Mouse (Mus musculus): ENCODE measurements around the gene Ghrl. TPM values are rescaled to one million over a fixed set of nuclear protein-coding genes. Genes with fewer than 3 reads are reported as not detected.
A peak's percentile ranks its signal among the peaks of the same experiment; 100 is the strongest.

Ghrl gene
- polyA plus RNA-seq, 1 experiment from 2014 or later, result not detected

DNA sequence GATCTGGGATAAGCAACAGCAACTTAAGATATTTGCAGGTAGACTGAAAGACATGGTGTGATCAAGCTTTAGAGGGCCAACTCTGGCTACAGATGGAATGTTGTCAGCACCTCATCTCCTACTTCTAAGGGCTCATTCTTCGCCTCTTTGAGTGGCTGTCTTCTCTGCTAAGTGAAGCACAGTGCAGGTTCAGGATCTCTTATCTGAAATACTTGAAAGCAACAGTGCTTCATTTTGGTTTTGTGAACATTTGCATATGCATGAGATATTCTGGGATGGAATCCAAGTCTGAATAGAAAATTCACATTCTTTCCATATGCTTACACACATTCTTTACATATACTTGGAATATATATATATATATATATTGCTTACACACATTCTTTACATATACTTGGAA, 22.6 kb upstream of the Ghrl start:
- Histone ChIP-seq H3K36me3 (replicated peaks; ENCODE audit: control insufficient read depth, insufficient read depth, low read depth, low read length) (no peaks in the 10 kb centered on the region), H3K27me3 (ENCODE audit: control insufficient read depth, insufficient read depth, low read length) (no peaks in the 10 kb centered on the region), H3K9me3 (replicated peaks; ENCODE audit: control insufficient read depth, low read length) (no peaks in the 10 kb centered on the region), H3K4me3 (ENCODE audit: low read depth, low read length) (no peak overlapping the region), H3K4me1 (ENCODE audit: control insufficient read depth, insufficient read depth, low read length) (no peaks in the 10 kb centered on the region), H3K9ac (replicated peaks; ENCODE audit: low read length) (no peak overlapping the region), H3K4me2 (ENCODE audit: low read depth, low read length) (no peak overlapping the region), H3K27ac (replicated peaks; ENCODE audit: low read depth, low read length) (no peak overlapping the region)
- DNase-seq (ENCODE audit: low spot score), result no peak
- 81% methylated on average over 1 of the region's 1 CpGs for WGBS
- ATAC-seq (replicated peaks; ENCODE audit: insufficient number of reproducible peaks, low FRiP score, low TSS enrichment, low read depth), result no peak

DNA sequence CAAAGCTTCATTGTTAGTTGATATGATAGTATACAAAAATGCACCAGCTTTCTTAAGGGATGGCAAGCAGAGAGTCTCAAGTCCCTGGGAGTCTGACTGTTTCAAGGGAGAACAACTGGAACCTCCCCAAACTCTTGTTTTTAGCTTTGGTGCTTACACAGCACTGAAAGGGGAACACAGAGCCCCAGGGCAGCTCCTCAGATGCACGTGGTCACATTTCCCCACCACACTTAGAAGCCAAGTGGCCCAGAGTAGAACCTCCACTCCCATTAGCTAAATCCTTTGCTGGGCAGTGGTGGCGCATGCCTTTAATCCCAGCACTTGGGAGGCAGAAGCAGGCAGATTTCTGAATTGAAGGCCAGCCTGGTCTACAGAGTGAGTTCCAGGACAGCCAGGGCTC, 21.7 kb upstream of the Ghrl start:
- no peak for ATAC-seq (replicated peaks; ENCODE audit: insufficient number of reproducible peaks, low FRiP score, low TSS enrichment, low read depth)
- no peaks in the 10 kb centered on the region for H3K4me1 ChIP-seq (ENCODE audit: control insufficient read depth, insufficient read depth, low read length)
- no peak overlapping the region for H3K9ac ChIP-seq (replicated peaks; ENCODE audit: low read length)
- no peaks in the 10 kb centered on the region for H3K36me3 ChIP-seq (replicated peaks; ENCODE audit: control insufficient read depth, insufficient read depth, low read depth, low read length)
- DNase-seq (ENCODE audit: low spot score), result no peak
- H3K4me3 ChIP-seq (ENCODE audit: low read depth, low read length), result no peak overlapping the region
- H3K4me2 ChIP-seq (ENCODE audit: low read depth, low read length), result no peak overlapping the region
- no peaks in the 10 kb centered on the region for H3K27me3 ChIP-seq (ENCODE audit: control insufficient read depth, insufficient read depth, low read length)
- no peaks in the 10 kb centered on the region for H3K9me3 ChIP-seq (replicated peaks; ENCODE audit: control insufficient read depth, low read length)
- 67% methylated on average over 2 of the region's 2 CpGs for WGBS
- H3K27ac ChIP-seq (replicated peaks; ENCODE audit: low read depth, low read length), result no peak overlapping the region

DNA sequence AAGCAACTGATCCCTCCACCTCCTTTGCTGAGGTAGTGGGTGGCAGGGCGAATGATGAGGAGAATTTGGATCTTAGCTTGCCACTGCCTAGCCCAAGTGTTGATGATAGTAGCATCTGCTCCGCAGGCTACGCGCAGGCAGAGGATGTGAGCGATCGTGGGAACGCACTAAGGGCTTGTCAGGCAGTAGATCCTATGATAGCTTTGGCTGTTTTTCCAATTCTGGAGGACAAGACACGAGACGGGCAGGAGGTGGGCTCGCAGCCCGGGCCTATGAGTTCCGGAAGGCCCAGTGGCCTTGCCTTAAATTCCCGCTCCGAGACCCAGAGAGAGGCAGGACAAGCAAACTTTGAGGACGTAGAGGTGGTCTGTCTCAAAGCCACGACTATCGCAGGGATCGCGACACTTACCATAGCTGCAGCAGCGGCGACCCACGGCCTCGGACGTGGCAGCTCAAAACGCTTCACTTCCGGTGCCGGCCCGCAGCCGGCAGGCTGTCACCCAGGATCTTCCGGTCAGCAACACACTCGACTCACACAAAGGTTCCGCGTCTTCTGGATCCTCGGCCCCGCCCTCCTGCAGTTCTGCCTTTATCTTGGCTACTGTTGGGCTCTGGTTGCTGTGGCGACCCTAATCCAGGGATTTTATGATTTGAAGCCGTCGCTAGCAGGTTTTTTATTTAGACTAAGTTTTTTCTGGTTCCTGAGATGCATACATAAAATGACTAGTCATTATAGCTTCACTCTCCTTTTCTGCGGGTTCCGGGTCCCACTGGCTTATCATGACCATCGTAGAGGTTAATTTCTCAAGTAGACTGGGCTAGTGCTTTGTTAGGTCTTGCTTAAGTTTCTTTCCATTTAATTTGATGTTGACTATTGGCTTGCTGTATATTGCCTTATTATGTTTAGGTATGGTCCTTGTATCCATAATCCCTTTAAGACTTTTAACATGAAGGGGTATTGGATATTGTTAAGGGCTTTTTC, 20.8 kb upstream of the Ghrl start, which contains the start of gene Sec13:
TSS of gene Sec13 (minus strand) at position 508 of the 982 bp plus-strand sequence.
- H3K4me1 ChIP-seq (ENCODE audit: control insufficient read depth, insufficient read depth, low read length), result no peaks in the 10 kb centered on the region
- H3K4me2 ChIP-seq (ENCODE audit: low read depth, low read length), result peak within 1 kb of the TSS; percentile 84
- peak within 1 kb of the TSS; percentile 81 for H3K4me3 ChIP-seq (ENCODE audit: low read depth, low read length)
- DNase-seq (ENCODE audit: low spot score) (peak; percentile 94), ATAC-seq (replicated peaks; ENCODE audit: insufficient number of reproducible peaks, low FRiP score, low TSS enrichment, low read depth) (peak; percentile 71)
- WGBS, result 7% methylated on average over 41 of the region's 41 CpGs
- no peaks in the 10 kb centered on the region for H3K36me3 ChIP-seq (replicated peaks; ENCODE audit: control insufficient read depth, insufficient read depth, low read depth, low read length)
- H3K27ac ChIP-seq (replicated peaks; ENCODE audit: low read depth, low read length), result no peak within 1 kb of the TSS
- peak within 1 kb of the TSS; percentile 88 for H3K9ac ChIP-seq (replicated peaks; ENCODE audit: low read length)
- H3K9me3 ChIP-seq (replicated peaks; ENCODE audit: control insufficient read depth, low read length), result no peaks in the 10 kb centered on the region
- H3K27me3 ChIP-seq (ENCODE audit: control insufficient read depth, insufficient read depth, low read length), result no peaks in the 10 kb centered on the region

DNA sequence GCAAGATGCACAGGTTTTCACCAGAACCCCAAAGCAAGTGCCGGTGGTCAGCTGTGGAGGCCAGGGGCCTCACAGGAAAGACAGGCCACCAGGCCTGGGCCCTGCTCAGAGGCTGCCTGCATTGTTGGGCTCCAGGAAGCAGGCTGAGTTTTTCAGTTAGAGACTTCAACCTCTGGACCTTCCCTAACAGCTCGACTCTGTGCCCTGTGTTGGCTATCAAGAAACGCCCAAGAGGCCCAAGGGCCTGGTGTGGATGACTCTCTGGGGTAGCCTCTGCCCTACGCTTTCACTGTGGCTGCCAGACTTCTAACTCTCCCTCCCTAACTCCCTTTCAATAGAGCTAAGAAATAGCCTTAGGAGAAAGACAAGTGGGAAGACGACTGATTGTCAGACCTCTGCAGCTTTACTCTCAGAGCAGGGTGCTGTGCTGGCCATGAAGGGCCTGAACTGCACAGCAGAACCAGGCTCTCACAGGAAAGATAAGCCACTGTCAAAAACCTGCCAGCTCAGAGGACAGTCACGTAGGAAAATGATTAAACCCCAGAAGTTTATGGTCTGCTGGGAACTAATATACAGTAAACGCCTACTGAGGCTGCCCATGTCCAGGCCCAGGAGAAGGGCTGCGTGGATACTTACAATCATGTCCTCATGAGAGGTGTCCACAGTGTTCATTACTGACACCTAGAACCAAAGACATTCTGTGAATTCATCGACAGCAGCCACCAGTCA, 17.8 kb upstream of the Ghrl start:
- Histone ChIP-seq H3K4me2 (ENCODE audit: low read depth, low read length) (no peak overlapping the region), H3K4me3 (ENCODE audit: low read depth, low read length) (no peak overlapping the region), H3K36me3 (replicated peaks; ENCODE audit: control insufficient read depth, insufficient read depth, low read depth, low read length) (peaks cover 3% of the 10 kb centered on the region), H3K9ac (replicated peaks; ENCODE audit: low read length) (no peak overlapping the region), H3K4me1 (ENCODE audit: control insufficient read depth, insufficient read depth, low read length) (no peaks in the 10 kb centered on the region), H3K9me3 (replicated peaks; ENCODE audit: control insufficient read depth, low read length) (no peaks in the 10 kb centered on the region), H3K27me3 (ENCODE audit: control insufficient read depth, insufficient read depth, low read length) (no peaks in the 10 kb centered on the region), H3K27ac (replicated peaks; ENCODE audit: low read depth, low read length) (no peak overlapping the region)
- WGBS, result 93% methylated on average over 9 of the region's 9 CpGs
- DNase-seq (ENCODE audit: low spot score) (no peak), ATAC-seq (replicated peaks; ENCODE audit: insufficient number of reproducible peaks, low FRiP score, low TSS enrichment, low read depth) (no peak)

DNA sequence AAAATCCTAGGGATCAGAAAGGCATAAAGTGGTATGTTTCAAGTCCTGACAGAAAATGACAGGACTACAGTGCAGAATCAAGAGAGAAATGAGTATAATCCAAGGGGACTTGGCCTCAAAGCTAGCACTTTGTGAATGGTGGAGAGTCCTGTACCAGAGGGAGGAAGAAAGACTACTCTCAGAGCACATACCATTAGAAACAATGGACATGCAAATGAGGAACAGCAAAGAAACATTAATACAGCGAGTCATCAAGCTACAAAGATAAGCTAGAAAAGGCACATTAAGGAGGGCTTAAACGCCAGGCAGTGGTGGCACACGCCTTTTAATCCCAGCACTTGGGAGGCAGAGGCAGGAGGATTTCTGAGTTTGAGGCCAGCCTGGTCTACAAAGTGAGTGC, 11.6 kb upstream of the Ghrl start:
- no peak overlapping the region for H3K9ac ChIP-seq (replicated peaks; ENCODE audit: low read length)
- no peak overlapping the region for H3K27ac ChIP-seq (replicated peaks; ENCODE audit: low read depth, low read length)
- H3K27me3 ChIP-seq (ENCODE audit: control insufficient read depth, insufficient read depth, low read length), result no peaks in the 10 kb centered on the region
- no peak for ATAC-seq (replicated peaks; ENCODE audit: insufficient number of reproducible peaks, low FRiP score, low TSS enrichment, low read depth)
- no peaks in the 10 kb centered on the region for H3K9me3 ChIP-seq (replicated peaks; ENCODE audit: control insufficient read depth, low read length)
- 98% methylated on average over 3 of the region's 3 CpGs for WGBS
- peaks cover 3% of the 10 kb centered on the region for H3K36me3 ChIP-seq (replicated peaks; ENCODE audit: control insufficient read depth, insufficient read depth, low read depth, low read length)
- DNase-seq (ENCODE audit: low spot score), result no peak
- no peak overlapping the region for H3K4me2 ChIP-seq (ENCODE audit: low read depth, low read length)
- no peak overlapping the region for H3K4me3 ChIP-seq (ENCODE audit: low read depth, low read length)
- no peaks in the 10 kb centered on the region for H3K4me1 ChIP-seq (ENCODE audit: control insufficient read depth, insufficient read depth, low read length)

DNA sequence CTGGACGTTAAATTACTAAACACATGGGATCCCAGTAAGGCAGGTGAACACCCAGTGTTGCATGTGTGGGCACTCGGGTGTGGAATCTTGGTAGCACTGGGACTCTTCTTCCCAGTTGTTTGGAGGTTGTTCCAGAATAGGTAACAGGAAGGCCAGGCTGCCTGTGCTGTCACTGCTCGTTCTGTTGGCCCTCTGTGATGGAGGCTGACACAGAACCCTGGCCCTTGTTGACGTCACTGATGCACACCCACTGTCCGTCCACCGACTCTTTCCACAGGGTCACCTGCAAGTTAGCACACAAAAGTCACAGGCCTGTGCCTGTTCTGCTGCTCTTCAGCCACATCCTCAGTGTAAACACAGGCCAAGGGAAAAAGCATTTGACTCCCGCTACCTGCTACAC, 8.5 kb upstream of the Ghrl start:
- Histone ChIP-seq H3K4me3 (ENCODE audit: low read depth, low read length) (no peak overlapping the region), H3K27ac (replicated peaks; ENCODE audit: low read depth, low read length) (no peak overlapping the region), H3K36me3 (replicated peaks; ENCODE audit: control insufficient read depth, insufficient read depth, low read depth, low read length) (no peaks in the 10 kb centered on the region; the same call in 1 of the 2 replicates), H3K9me3 (replicated peaks; ENCODE audit: control insufficient read depth, low read length) (no peaks in the 10 kb centered on the region), H3K9ac (replicated peaks; ENCODE audit: low read length) (no peak overlapping the region), H3K4me1 (ENCODE audit: control insufficient read depth, insufficient read depth, low read length) (no peaks in the 10 kb centered on the region), H3K4me2 (ENCODE audit: low read depth, low read length) (no peak overlapping the region), H3K27me3 (ENCODE audit: control insufficient read depth, insufficient read depth, low read length) (no peaks in the 10 kb centered on the region)
- ATAC-seq (replicated peaks; ENCODE audit: insufficient number of reproducible peaks, low FRiP score, low TSS enrichment, low read depth) (no peak), DNase-seq (ENCODE audit: low spot score) (no peak)
- 88% methylated on average over 7 of the region's 7 CpGs for WGBS

DNA sequence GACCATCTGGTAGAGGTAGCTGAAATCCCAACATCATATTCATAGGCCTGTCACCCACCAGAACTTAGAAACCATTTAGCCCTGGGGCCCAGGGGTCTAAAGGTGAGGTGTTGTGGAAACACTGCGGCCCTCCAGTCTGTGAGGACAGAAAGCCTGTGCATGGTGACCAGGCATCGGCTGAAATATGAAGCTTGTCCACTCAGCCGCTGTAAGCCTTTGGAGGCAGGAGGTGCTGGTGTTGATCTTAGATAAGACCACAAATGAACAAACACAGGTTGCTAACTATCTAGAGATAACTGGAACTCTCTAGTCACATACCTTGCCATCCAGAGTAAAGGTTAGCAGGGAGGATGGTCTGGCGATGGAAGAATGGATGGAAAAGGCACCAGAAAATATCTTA, 1.4 kb upstream of the Ghrl start:
- no peak for DNase-seq (ENCODE audit: low spot score)
- 94% methylated on average over 4 of the region's 4 CpGs for WGBS
- no peaks in the 10 kb centered on the region; the same call in 1 of the 2 replicates for H3K36me3 ChIP-seq (replicated peaks; ENCODE audit: control insufficient read depth, insufficient read depth, low read depth, low read length)

DNA sequence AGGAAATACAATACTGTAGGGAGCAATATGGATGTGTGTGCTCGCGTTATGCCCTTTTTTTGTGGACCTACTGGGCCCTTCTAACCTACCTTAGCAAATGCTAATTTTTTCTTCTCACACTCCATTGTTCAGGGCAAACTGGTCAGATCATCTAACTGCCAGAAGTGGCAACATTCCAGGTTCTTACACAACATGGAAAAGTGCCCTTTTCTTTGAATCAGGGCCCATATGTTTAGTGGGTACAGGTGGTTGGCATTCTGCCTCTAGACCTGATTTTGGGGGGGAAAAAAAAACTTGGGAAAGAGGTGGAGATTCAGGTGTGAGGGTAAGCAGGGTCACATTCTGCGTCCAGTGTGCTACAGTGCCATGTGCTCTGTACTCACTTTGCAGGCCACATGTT, 2.1 kb downstream of the Ghrl start:
- H3K4me3 ChIP-seq (ENCODE audit: low read depth, low read length), result no peak overlapping the region

More for the DNA sequence above, 1.4 kb upstream of the Ghrl start:
- no peaks in the 10 kb centered on the region for H3K9me3 ChIP-seq (replicated peaks; ENCODE audit: control insufficient read depth, low read length)
- H3K27ac ChIP-seq (replicated peaks; ENCODE audit: low read depth, low read length), result no peak overlapping the region
- no peak overlapping the region for H3K4me2 ChIP-seq (ENCODE audit: low read depth, low read length)
- H3K4me3 ChIP-seq (ENCODE audit: low read depth, low read length), result no peak overlapping the region
- H3K27me3 ChIP-seq (ENCODE audit: control insufficient read depth, insufficient read depth, low read length), result no peaks in the 10 kb centered on the region
- H3K9ac ChIP-seq (replicated peaks; ENCODE audit: low read length), result no peak overlapping the region
- no peaks in the 10 kb centered on the region for H3K4me1 ChIP-seq (ENCODE audit: control insufficient read depth, insufficient read depth, low read length)
- ATAC-seq (replicated peaks; ENCODE audit: insufficient number of reproducible peaks, low FRiP score, low TSS enrichment, low read depth), result no peak

More for the DNA sequence above, 2.1 kb downstream of the Ghrl start:
- no peaks in the 10 kb centered on the region for H3K27me3 ChIP-seq (ENCODE audit: control insufficient read depth, insufficient read depth, low read length)
- H3K27ac ChIP-seq (replicated peaks; ENCODE audit: low read depth, low read length), result no peak overlapping the region
- no peak for ATAC-seq (replicated peaks; ENCODE audit: insufficient number of reproducible peaks, low FRiP score, low TSS enrichment, low read depth)
- H3K9me3 ChIP-seq (replicated peaks; ENCODE audit: control insufficient read depth, low read length), result no peaks in the 10 kb centered on the region
- H3K4me2 ChIP-seq (ENCODE audit: low read depth, low read length), result no peak overlapping the region
- H3K4me1 ChIP-seq (ENCODE audit: control insufficient read depth, insufficient read depth, low read length), result no peaks in the 10 kb centered on the region
- H3K9ac ChIP-seq (replicated peaks; ENCODE audit: low read length), result no peak overlapping the region
- 99% methylated on average over 3 of the region's 3 CpGs for WGBS
- no peaks in the 10 kb centered on the region; the same call in none of the 2 replicates for H3K36me3 ChIP-seq (replicated peaks; ENCODE audit: control insufficient read depth, insufficient read depth, low read depth, low read length)
- no peak for DNase-seq (ENCODE audit: low spot score)
